Mouse (Mus musculus) myocyte (in vitro differentiated cells): ENCODE measurements at regions not wholly inside any gene's neighbourhood (a gene's known extent, or its start where the extent isn't known, plus 50 kb on each side); places are given as distances from the start of the nearest gene placed in this dataset.

Source experiments
- POLR2A ChIP-seq: IDR thresholded peaks from one replicate; pipeline ENCODE4 v1.6.1; 2011; ENCODE audit warnings: low read depth, mild to moderate bottlenecking, control low read depth, moderate library complexity; ENCODE audit not compliant: insufficient read length
- TCF3 ChIP-seq: IDR thresholded peaks from one replicate; pipeline ENCODE4 v1.6.1; 2011; ENCODE audit warnings: low read depth, control low read depth; ENCODE audit not compliant: insufficient read length

DNA sequence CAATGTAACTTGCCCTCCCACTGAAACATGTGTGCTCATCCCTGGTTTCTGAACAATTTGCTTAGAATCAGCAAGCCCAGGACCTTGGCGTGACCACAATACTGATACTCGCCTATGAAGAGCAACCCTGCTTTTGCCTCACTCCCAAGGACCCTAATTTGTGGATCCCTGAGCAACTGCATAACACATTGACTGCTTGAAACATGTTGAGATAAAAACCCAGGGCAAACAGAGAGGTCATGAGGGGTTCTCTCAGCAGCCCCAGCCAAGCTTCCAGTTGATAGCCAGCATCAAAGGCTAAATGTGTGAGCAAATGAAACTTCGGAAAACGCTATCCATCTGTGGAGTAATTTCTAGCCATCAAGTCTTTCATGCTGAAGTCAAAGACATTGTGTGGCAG is 57.2 kb upstream of the Igsf10 start:
- TF ChIP-seq POLR2A (no peak), TCF3 (no peak)
